Mouse (Mus musculus) lung, adult 2 months (tissue): Measurements from ENCODE around the gene Dyrk3.

Source experiments
- CTCF ChIP-seq: fragments of 200-500 bp; IDR thresholded peaks from 2 replicates; pipeline ENCODE4 v1.5.1; 2011; ENCODE audit warnings: mild to moderate bottlenecking, low read length, control low read depth; ENCODE audit not compliant: insufficient read depth
- POLR2A ChIP-seq: fragments of 200-500 bp; IDR thresholded peaks from 2 replicates; pipeline ENCODE4 v1.6.1; 2011; ENCODE audit warnings: low read depth, mild to moderate bottlenecking, control low read depth, low read length, borderline replicate concordance; ENCODE audit errors: extremely low read depth

GRCm38 (mm10) chr1:131125987-131126744 is 12.0 kb downstream of the Dyrk3 start:
- no peak for TF ChIP-seq CTCF
- no peak for TF ChIP-seq POLR2A
